In genomic region chr12:76102621-76103020, GRCm38 (mm10) we compare ENCODE assay signal across 12 mouse cellular contexts.
DNase-seq lines count a peak whose midpoint lies in the region; ATAC-seq lines count a peak whose summit lies in the region.
"Had no signal": no experiment of that assay in that cellular context is flagged by ENCODE, and none has a peak within 500 bp of the region (broad histone marks: within the 10 kb centered on the region; RNA-seq: fewer than 3 reads in every experiment).

No protein-coding gene starts in this region.

- peak; percentile 37 to 49 for DNase-seq in layer of hippocampus, adult 18-20 months (ENCODE audit: low spot score in 2 of 2)
- DNase-seq in layer of hippocampus, postnatal 10 days (ENCODE audit: low spot score in 2 of 2) = no peak
- DNase-seq in cerebellum, adult 9-10 months = peak; percentile 85
- peak; percentile 35 to 38 for DNase-seq in left cerebral cortex, postnatal 36 days (ENCODE audit: low spot score in 2 of 2)
- DNase-seq in adrenal gland, postnatal 10 days = no peak
- DNase-seq in urinary bladder, postnatal 14 days (ENCODE audit: low spot score) = no peak
- DNase-seq: kidney, postnatal 10 days; lung, postnatal 14 days had no signal

- intact Hi-C loops in left cerebral cortex, postnatal 36 days (cut with DNase I) = no loop called here

- ATAC-seq in cerebellum, adult (ENCODE audit: insufficient number of reproducible peaks, low FRiP score, low TSS enrichment) = peak; percentile 73; the same call in 1 of the 2 replicates
- ATAC-seq: CD4-positive, CD25-positive, alpha-beta regulatory T cell, adult 4 months; forebrain, embryonic 13.5 days; intestine, embryonic 16.5 days had no signal

Comparison
In these comparisons a context has a peak if more than half of its experiments do, and no peak if none do; other contexts are left out.
1. DNase-seq: peak in layer of hippocampus, adult 18-20 months (2 of 2), cerebellum, adult 9-10 months (single experiment) and left cerebral cortex, postnatal 36 days (2 of 2); none in layer of hippocampus, postnatal 10 days (0 of 2), adrenal gland, postnatal 10 days (single experiment) and urinary bladder, postnatal 14 days (single experiment).